Mouse (Mus musculus) gastrocnemius, postnatal 10 days (tissue): ENCODE data around the gene Lin7b. TPM values are rescaled to one million over a fixed set of nuclear protein-coding genes. Genes with fewer than 3 reads are reported as not detected.

Experiments used
- DNase-seq: peaks from one replicate; pipeline ENCODE4 v3.0.0; 2021; ENCODE audit warnings: mixed read lengths
- total RNA-seq, 2 experiments: library from RNA; stranded (reverse); gene quantifications; 2 replicates each; pipeline ENCODE4 v1.2.3; 2021

Lin7b gene
- total RNA-seq, 2 experiments from 2014 or later = 1.9 to 2.0 TPM

- no peak for DNase-seq
These were observed 23.5 kb downstream of the Lin7b start for GRCm38 (mm10) chr7:45346905-45347304.

- DNase-seq = no peak
These were observed 26.8 kb downstream of the Lin7b start for GRCm38 (mm10) chr7:45343543-45343942.

GRCm38 (mm10) chr7:45342081-45342480 is 28.3 kb downstream of the Lin7b start:
- DNase-seq = no peak

- DNase-seq = peak; percentile 81
These were observed 29.1 kb downstream of the Lin7b start for GRCm38 (mm10) chr7:45341303-45341702.

- DNase-seq = no peak
These were observed 29.7 kb downstream of the Lin7b start for GRCm38 (mm10) chr7:45340669-45341068.

- no peak for DNase-seq
These were observed 30.3 kb downstream of the Lin7b start for GRCm38 (mm10) chr7:45340066-45340442.

GRCm38 (mm10) chr7:45339410-45340065 is 30.8 kb downstream of the Lin7b start:
- DNase-seq = peak; percentile 51

- DNase-seq = no peak
These were observed 32.0 kb downstream of the Lin7b start for GRCm38 (mm10) chr7:45338161-45338911.

GRCm38 (mm10) chr7:45337469-45337868 is 32.9 kb downstream of the Lin7b start:
- DNase-seq = no peak

- no peak for DNase-seq
These were observed 34.1 kb downstream of the Lin7b start for GRCm38 (mm10) chr7:45336319-45336718.

- DNase-seq = no peak
These were observed 35.3 kb downstream of the Lin7b start, which contains the start of gene Hrc for GRCm38 (mm10) chr7:45335056-45335455. Hrc (plus strand) TSS chr7:45335290.

- DNase-seq = peak; percentile 39
These were observed 35.8 kb downstream of the Lin7b start for GRCm38 (mm10) chr7:45334605-45335004.

- peak; percentile 91 for DNase-seq
These were observed 36.9 kb downstream of the Lin7b start, which contains the start of gene Trpm4 for GRCm38 (mm10) chr7:45333431-45333982. Trpm4 (minus strand) TSS chr7:45333780.

GRCm38 (mm10) chr7:45332685-45333425 is 37.5 kb downstream of the Lin7b start:
- peak; percentile 40 for DNase-seq

- no peak for DNase-seq
These were observed 38.9 kb downstream of the Lin7b start for GRCm38 (mm10) chr7:45331502-45331901.

GRCm38 (mm10) chr7:45328841-45329475 is 41.4 kb downstream of the Lin7b start:
- DNase-seq = no peak

GRCm38 (mm10) chr7:45325800-45326199 is 44.6 kb downstream of the Lin7b start:
- DNase-seq = no peak

GRCm38 (mm10) chr7:45323069-45323468 is 47.3 kb downstream of the Lin7b start:
- no peak for DNase-seq

- DNase-seq = no peak
These were observed 48.1 kb downstream of the Lin7b start for GRCm38 (mm10) chr7:45322245-45322644.
